Mouse (Mus musculus) myocyte (in vitro differentiated cells): ENCODE measurements around the gene Mat1a. TPM values are rescaled to one million over a fixed set of nuclear protein-coding genes. Genes with fewer than 3 reads are reported as not detected.

Experiments used
- H3K27me3 ChIP-seq: one replicate; pipeline ENCODE4 v1.6.1; 2011; ENCODE audit not compliant: control insufficient read depth, insufficient read depth, insufficient read length
- H3K36me3 ChIP-seq: one replicate; pipeline ENCODE4 v1.6.1; 2011; ENCODE audit not compliant: control insufficient read depth, insufficient read depth
- H3K4me2 ChIP-seq: one replicate; pipeline ENCODE4 v1.6.1; 2011; ENCODE audit warnings: low read depth, control low read depth
- H3K4me3 ChIP-seq: one replicate; pipeline ENCODE4 v1.5.1; 2011; ENCODE audit warnings: mild to moderate bottlenecking, control low read depth, moderate library complexity
- H3K79me2 ChIP-seq: one replicate; pipeline ENCODE4 v1.6.1; 2011; ENCODE audit not compliant: control insufficient read depth, insufficient read depth
- H3ac ChIP-seq: one replicate; pipeline ENCODE4 v1.6.1; 2011; ENCODE audit not compliant: control insufficient read depth, insufficient read length
- CEBPB ChIP-seq: IDR thresholded peaks from 2 replicates; pipeline ENCODE4 v1.6.1; 2011; ENCODE audit warnings: mild to moderate bottlenecking, moderate library complexity; ENCODE audit not compliant: poor library complexity, insufficient read depth, severe bottlenecking
- E2F4 ChIP-seq: IDR thresholded peaks from one replicate; pipeline ENCODE4 v1.6.1; 2011; ENCODE audit warnings: mild to moderate bottlenecking, control low read depth, moderate library complexity; ENCODE audit not compliant: insufficient read depth
- MAX ChIP-seq: IDR thresholded peaks from one replicate; pipeline ENCODE4 v1.6.1; 2011; ENCODE audit warnings: low read depth, mild to moderate bottlenecking, control low read depth
- MYOD1 ChIP-seq, 3 experiments: IDR thresholded peaks; one replicate each; pipeline ENCODE4 v1.6.1; 2011; ENCODE audit warnings: control low read depth in 2 of 3, low read depth in 2 of 3, mild to moderate bottlenecking in 2 of 3, moderate library complexity in 1 of 3; ENCODE audit not compliant: insufficient read length in 2 of 3, control insufficient read depth in 1 of 3
- MYOG ChIP-seq, 3 experiments: IDR thresholded peaks; one replicate each; pipeline ENCODE4 v1.6.1; 2011; ENCODE audit warnings: control low read depth in 2 of 3, low read depth in 2 of 3, mild to moderate bottlenecking in 2 of 3; ENCODE audit not compliant: insufficient read length in 2 of 3, control insufficient read depth in 1 of 3, insufficient read depth in 1 of 3
- POLR2A ChIP-seq: IDR thresholded peaks from one replicate; pipeline ENCODE4 v1.6.1; 2011; ENCODE audit warnings: low read depth, mild to moderate bottlenecking, control low read depth, moderate library complexity; ENCODE audit not compliant: insufficient read length
- POLR2AphosphoS2 ChIP-seq: IDR thresholded peaks from one replicate; pipeline ENCODE4 v1.6.1; 2011; ENCODE audit warnings: low read depth, control low read depth; ENCODE audit not compliant: insufficient read length
- REST ChIP-seq: IDR thresholded peaks from one replicate; pipeline ENCODE4 v1.6.1; 2011; ENCODE audit warnings: mild to moderate bottlenecking, control low read depth, moderate library complexity; ENCODE audit not compliant: insufficient read depth, insufficient read length
- SRF ChIP-seq: IDR thresholded peaks from one replicate; pipeline ENCODE4 v1.6.1; 2011; ENCODE audit warnings: low read depth; ENCODE audit not compliant: control insufficient read depth, insufficient read length
- TCF12 ChIP-seq: IDR thresholded peaks from one replicate; pipeline ENCODE4 v1.6.1; 2011; ENCODE audit warnings: mild to moderate bottlenecking, control low read depth; ENCODE audit not compliant: poor library complexity, insufficient read depth, severe bottlenecking
- TCF3 ChIP-seq: IDR thresholded peaks from one replicate; pipeline ENCODE4 v1.6.1; 2011; ENCODE audit warnings: low read depth, control low read depth; ENCODE audit not compliant: insufficient read length
- USF1 ChIP-seq: IDR thresholded peaks from one replicate; pipeline ENCODE4 v1.6.1; 2011; ENCODE audit warnings: low read depth, mild to moderate bottlenecking, control low read depth, moderate library complexity
- polyA plus RNA-seq: library from polyadenylated mRNA; unstranded; fragments of >200 nt; fragmentation: generic; extraction: Trizol; gene quantifications from one replicate; pipeline ENCODE4 v1.2.1, GENCODE M21; 2012; ENCODE audit warnings: missing spikeins

Gene Mat1a
- polyA plus RNA-seq, 1 experiment, result not detected

DNA sequence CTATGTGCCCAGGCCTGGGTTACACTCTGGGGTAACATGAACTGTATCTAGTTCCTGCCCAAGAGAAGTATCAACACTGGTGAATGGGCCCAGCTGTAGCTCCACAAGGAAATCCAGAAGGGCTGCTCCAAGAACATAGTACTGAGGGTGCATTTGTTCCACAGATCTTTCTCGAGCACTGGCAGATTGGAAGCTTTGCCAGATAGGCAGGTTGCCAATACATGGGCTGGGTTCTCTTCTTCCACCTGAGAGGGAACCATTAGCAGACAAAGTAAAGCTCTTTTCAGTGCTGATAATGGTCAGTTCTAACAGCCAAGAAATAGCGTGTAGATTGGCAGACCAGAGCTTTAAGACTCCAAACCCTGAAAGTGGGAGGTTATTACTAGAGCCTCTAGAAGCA lies 42.5 kb downstream of the Mat1a start:
- no peak for TF ChIP-seq SRF
- no peak for TF ChIP-seq MYOG (IDR thresholded peaks at IDR 0.05; ENCODE audit: control insufficient read depth in 1 of 3, insufficient read depth in 1 of 3, insufficient read length in 2 of 3, low read depth in 2 of 3)
- TF ChIP-seq MYOD1 (IDR thresholded peaks at IDR 0.05; ENCODE audit: control insufficient read depth in 1 of 3, insufficient read length in 2 of 3, low read depth in 2 of 3), result no peak
- no peak for TF ChIP-seq POLR2AphosphoS2
- no peak for TF ChIP-seq TCF12

GRCm38 (mm10) chr14:41151220-41151898 lies 46.5 kb downstream of the Mat1a start, which contains the start of gene Mbl1:
Mbl1 (plus strand) TSS chr14:41151458.
- Histone ChIP-seq H3K4me2 (no peak within 1 kb of the TSS), H3K4me3 (no peak within 1 kb of the TSS), H3K27me3 (no peaks in the 10 kb centered on the region), H3K79me2 (no peaks in the 10 kb centered on the region), H3K36me3 (no peaks in the 10 kb centered on the region), H3ac (no peak within 1 kb of the TSS)
- TF ChIP-seq MYOG (IDR thresholded peaks at IDR 0.05; ENCODE audit: control insufficient read depth in 1 of 3, insufficient read depth in 1 of 3, insufficient read length in 2 of 3, low read depth in 2 of 3) (no peak), CEBPB (no peak), POLR2A (no peak), E2F4 (no peak), REST (no peak), MYOD1 (IDR thresholded peaks at IDR 0.05; ENCODE audit: control insufficient read depth in 1 of 3, insufficient read length in 2 of 3, low read depth in 2 of 3) (no peak), TCF3 (no peak), POLR2AphosphoS2 (no peak)

More for the DNA sequence above, 42.5 kb downstream of the Mat1a start:
- Histone ChIP-seq H3K27me3 (no peaks in the 10 kb centered on the region), H3K4me2 (no peak overlapping the region), H3K79me2 (no peaks in the 10 kb centered on the region), H3K4me3 (no peak overlapping the region), H3K36me3 (no peaks in the 10 kb centered on the region), H3ac (no peak overlapping the region)

DNA sequence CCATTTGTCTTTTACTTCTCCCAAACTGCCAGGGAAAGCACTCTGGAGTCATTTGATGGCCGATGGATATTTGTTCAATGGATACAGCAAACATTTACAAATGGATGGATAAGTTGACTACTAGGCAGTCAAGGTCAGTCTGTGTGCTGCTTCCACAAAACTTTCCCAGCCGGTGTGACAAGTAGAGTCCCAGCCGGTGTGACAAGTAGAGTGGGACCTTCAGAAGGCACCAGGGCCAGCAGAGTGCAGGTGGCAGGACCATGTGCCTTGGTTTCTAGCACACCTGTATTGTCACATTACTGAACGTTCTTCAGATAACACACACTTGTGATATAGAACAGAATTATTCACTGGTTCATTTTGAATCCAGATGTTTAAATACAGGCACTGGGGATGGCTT lies 55.2 kb downstream of the Mat1a start:
- no peak overlapping the region for H3K4me2 ChIP-seq
- H3ac ChIP-seq, result no peak overlapping the region
- H3K27me3 ChIP-seq, result no peaks in the 10 kb centered on the region
- no peak for TF ChIP-seq TCF3
- TF ChIP-seq USF1, result no peak
- TF ChIP-seq POLR2A, result no peak
- TF ChIP-seq CEBPB, result no peak
- H3K4me3 ChIP-seq, result no peak overlapping the region
- no peaks in the 10 kb centered on the region for H3K79me2 ChIP-seq
- no peaks in the 10 kb centered on the region for H3K36me3 ChIP-seq

- no peaks in the 10 kb centered on the region for H3K27me3 ChIP-seq
- no peak overlapping the region for H3K4me3 ChIP-seq
- no peak overlapping the region for H3ac ChIP-seq
- H3K79me2 ChIP-seq, result no peaks in the 10 kb centered on the region
- H3K36me3 ChIP-seq, result no peaks in the 10 kb centered on the region
- H3K4me2 ChIP-seq, result no peak overlapping the region
- no peak for TF ChIP-seq MYOD1 (IDR thresholded peaks at IDR 0.05; ENCODE audit: control insufficient read depth in 1 of 3, insufficient read length in 2 of 3, low read depth in 2 of 3)
- TF ChIP-seq REST, result no peak
- TF ChIP-seq TCF3, result no peak
- no peak for TF ChIP-seq MYOG (IDR thresholded peaks at IDR 0.05; ENCODE audit: control insufficient read depth in 1 of 3, insufficient read depth in 1 of 3, insufficient read length in 2 of 3, low read depth in 2 of 3)
- TF ChIP-seq SRF, result no peak
- no peak for TF ChIP-seq MAX
- no peak for TF ChIP-seq USF1
- no peak for TF ChIP-seq POLR2AphosphoS2
- TF ChIP-seq POLR2A, result no peak
- no peak for TF ChIP-seq TCF12
- TF ChIP-seq CEBPB, result no peak
These were observed 55.9 kb downstream of the Mat1a start for GRCm38 (mm10) chr14:41160743-41161142.

DNA sequence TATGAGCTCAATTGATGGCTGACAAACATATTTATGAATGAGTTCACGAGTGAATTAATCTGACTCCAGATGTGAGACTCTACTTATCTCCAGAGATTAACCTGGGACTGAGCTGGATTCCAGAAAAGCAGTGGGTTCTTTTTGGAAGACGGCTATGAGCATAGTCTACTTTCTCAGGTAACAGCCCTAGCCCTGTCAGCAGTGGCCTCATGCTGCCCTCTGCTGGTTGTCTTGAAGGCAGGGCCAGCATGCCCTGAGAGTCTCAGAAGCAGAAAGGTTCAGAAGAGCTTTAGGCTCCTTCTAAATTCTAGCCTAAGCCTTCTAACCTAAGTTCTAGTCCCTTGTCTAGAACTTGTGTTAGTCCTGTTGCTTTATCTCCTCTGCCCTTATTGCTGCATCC lies 57.8 kb downstream of the Mat1a start:
- no peaks in the 10 kb centered on the region for H3K36me3 ChIP-seq
- H3K4me3 ChIP-seq, result no peak overlapping the region
- H3K79me2 ChIP-seq, result no peaks in the 10 kb centered on the region
- no peak overlapping the region for H3ac ChIP-seq
- H3K27me3 ChIP-seq, result no peaks in the 10 kb centered on the region
- TF ChIP-seq E2F4 (no peak), POLR2A (no peak), TCF12 (no peak), USF1 (no peak), MAX (no peak), POLR2AphosphoS2 (no peak), SRF (no peak), CEBPB (no peak), MYOG (IDR thresholded peaks at IDR 0.05; ENCODE audit: control insufficient read depth in 1 of 3, insufficient read depth in 1 of 3, insufficient read length in 2 of 3, low read depth in 2 of 3) (no peak), REST (no peak), MYOD1 (IDR thresholded peaks at IDR 0.05; ENCODE audit: control insufficient read depth in 1 of 3, insufficient read length in 2 of 3, low read depth in 2 of 3) (no peak), TCF3 (no peak)
- H3K4me2 ChIP-seq, result no peak overlapping the region
